In the genomic region with DNA sequence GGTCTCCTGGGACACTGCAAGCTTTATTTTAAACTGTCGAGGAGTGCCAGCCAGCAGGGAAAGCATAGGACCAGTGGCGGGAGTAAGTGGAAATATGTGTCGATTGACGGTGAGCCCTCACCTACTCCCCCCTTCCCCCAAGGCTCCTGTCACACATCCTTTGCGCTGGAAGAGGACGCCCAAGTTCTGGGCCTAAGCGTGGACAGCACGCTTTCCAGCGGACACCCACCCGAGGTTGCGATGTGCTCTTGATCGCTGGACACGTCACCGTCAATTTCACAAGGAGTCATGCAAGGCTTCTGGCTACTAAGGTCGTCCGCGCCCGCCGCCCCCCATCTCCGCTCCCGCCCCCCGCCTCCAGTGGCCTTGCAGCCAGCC, we compare ENCODE assay signal across 8 mouse cellular contexts. TPM values are rescaled to one million over a fixed set of nuclear protein-coding genes. Genes with fewer than 3 reads are reported as not detected.
DNase-seq lines count a peak whose midpoint lies in the region; ATAC-seq lines count a peak whose summit lies in the region.

No protein-coding gene starts in this region.

- peak overlapping the region; percentile 98 for H3K27ac ChIP-seq in forebrain, embryonic 10.5 days
- H3K27ac ChIP-seq in intestine, embryonic 15.5 days = no peak overlapping the region
- peak overlapping the region; percentile 99 for H3K27ac ChIP-seq in neural tube, embryonic 12.5 days

- peaks cover 3% of the 10 kb centered on the region for H3K36me3 ChIP-seq in forebrain, embryonic 10.5 days (replicated peaks)
- no peaks in the 10 kb centered on the region for H3K36me3 ChIP-seq in intestine, embryonic 15.5 days
- no peaks in the 10 kb centered on the region; the same call in 1 of the 2 replicates for H3K36me3 ChIP-seq in neural tube, embryonic 12.5 days

- H3K4me3 ChIP-seq in forebrain, embryonic 10.5 days = peak overlapping the region; percentile 80
- peak overlapping the region; percentile 57 for H3K4me3 ChIP-seq in intestine, embryonic 15.5 days (replicated peaks)
- peak overlapping the region; percentile 78 for H3K4me3 ChIP-seq in neural tube, embryonic 12.5 days

- H3K27me3 ChIP-seq in forebrain, embryonic 10.5 days (ENCODE audit: poor library complexity, severe bottlenecking) = peaks cover 56% of the 10 kb centered on the region
- peaks cover 58% of the 10 kb centered on the region for H3K27me3 ChIP-seq in intestine, embryonic 15.5 days (replicated peaks)
- H3K27me3 ChIP-seq in neural tube, embryonic 12.5 days (replicated peaks) = no peaks in the 10 kb centered on the region

- ATAC-seq in intestine, embryonic 15.5 days = peak; percentile 29; the same call in 1 of the 2 replicates
- peak; percentile 44 for ATAC-seq in neural tube, embryonic 12.5 days (ENCODE audit: low FRiP score, low read depth)

- H3K4me1 ChIP-seq in forebrain, embryonic 10.5 days = peaks cover 38% of the 10 kb centered on the region
- peaks cover 9% of the 10 kb centered on the region; the same call in 1 of the 2 replicates for H3K4me1 ChIP-seq in intestine, embryonic 15.5 days (replicated peaks)
- peaks cover 28% of the 10 kb centered on the region for H3K4me1 ChIP-seq in neural tube, embryonic 12.5 days

- peak overlapping the region; percentile 55; the same call in 1 of the 2 replicates for H3K9ac ChIP-seq in intestine, embryonic 15.5 days
- peak overlapping the region; percentile 89 for H3K9ac ChIP-seq in neural tube, embryonic 12.5 days

- WGBS in forebrain, embryonic 10.5 days = 1% methylated on average over 22 of the region's 22 CpGs
- 4% methylated on average over 20 of the region's 22 CpGs for WGBS in intestine, embryonic 15.5 days
- WGBS in neural tube, embryonic 12.5 days = under 1% methylated on average over 22 of the region's 22 CpGs

- peak overlapping the region; percentile 97 for H3K4me2 ChIP-seq in intestine, embryonic 15.5 days (replicated peaks)
- H3K4me2 ChIP-seq in neural tube, embryonic 12.5 days (replicated peaks) = peak overlapping the region; percentile 78

- peak; percentile 12 to 32 for DNase-seq in layer of hippocampus, adult 8-10 months (ENCODE audit: low spot score in 2 of 2)
- DNase-seq in layer of hippocampus, adult 18-20 months (ENCODE audit: low spot score in 2 of 2) = no peak
- DNase-seq in forebrain, embryonic 10.5 days (ENCODE audit: extremely low spot score, low spot score) = no peak
- no peak for DNase-seq in urinary bladder, postnatal 14 days (ENCODE audit: low spot score)
- no peak for DNase-seq in left cerebral cortex, postnatal 10 days (ENCODE audit: extremely low spot score in 1 of 2, low spot score in 2 of 2)
- no peak for DNase-seq in frontal cortex, adult 2 months (ENCODE audit: extremely low spot score in 1 of 2, low spot score in 1 of 2)

- intact Hi-C loops in left cerebral cortex, postnatal 10 days (cut with DNase I) = no loop called here

- H3K9me3 ChIP-seq in forebrain, embryonic 10.5 days = no peaks in the 10 kb centered on the region
- no peaks in the 10 kb centered on the region for H3K9me3 ChIP-seq in intestine, embryonic 15.5 days
- no peaks in the 10 kb centered on the region for H3K9me3 ChIP-seq in neural tube, embryonic 12.5 days

RNA-seq across cellular contexts. Expression of gene Arhgef7, which starts 0.3 kb away (rescaled TPM):
- total RNA-seq in layer of hippocampus, adult 8-10 months (2022) = 100 to 1,000 TPM; 103 to 127 (median 110) TPM
- 100 to 1,000 TPM; 107 to 109 TPM for total RNA-seq in layer of hippocampus, adult 18-20 months (2021)
- 54.6 and 56.9 TPM in 2 replicates for polyA plus RNA-seq in forebrain, embryonic 10.5 days (2016; fragmentation: Nextera tagmentation; extraction: Ambion mirVana)
- polyA plus RNA-seq in intestine, embryonic 15.5 days (2015; fragmentation: Nextera tagmentation; extraction: Ambion mirVana) = 27.7 and 28.4 TPM in 2 replicates
- 79.0 and 83.7 TPM in 2 replicates for polyA plus RNA-seq in neural tube, embryonic 12.5 days (2016; fragmentation: Nextera tagmentation; extraction: Ambion mirVana)
- total RNA-seq in left cerebral cortex, postnatal 10 days (2021) = 100 to 1,000 TPM; 182 to 189 TPM
- 85.1 and 92.8 TPM in 2 replicates for polyA plus RNA-seq in frontal cortex, adult 2 months (2012; rRNA removed)

RNA-seq across cellular contexts. Expression of gene 1700016D06Rik, which starts 26.4 kb away (rescaled TPM):
- total RNA-seq in layer of hippocampus, adult 8-10 months (2022) = not detected
- total RNA-seq in layer of hippocampus, adult 18-20 months (2021) = not detected
- polyA plus RNA-seq in forebrain, embryonic 10.5 days (2016; fragmentation: Nextera tagmentation; extraction: Ambion mirVana) = not detected in 2 replicates
- polyA plus RNA-seq in intestine, embryonic 15.5 days (2015; fragmentation: Nextera tagmentation; extraction: Ambion mirVana) = not detected in 2 replicates
- not detected in 2 replicates for polyA plus RNA-seq in neural tube, embryonic 12.5 days (2016; fragmentation: Nextera tagmentation; extraction: Ambion mirVana)
- total RNA-seq in left cerebral cortex, postnatal 10 days (2021) = not detected
- polyA plus RNA-seq in frontal cortex, adult 2 months (2012; rRNA removed) = not detected in 2 replicates

Comparison
In these comparisons a context has a peak if more than half of its experiments do, and no peak if none do; other contexts are left out.
1. DNase-seq: peak in layer of hippocampus, adult 8-10 months (2 of 2); none in layer of hippocampus, adult 18-20 months (0 of 2), forebrain, embryonic 10.5 days (single experiment), urinary bladder, postnatal 14 days (single experiment), left cerebral cortex, postnatal 10 days (0 of 2) and frontal cortex, adult 2 months (0 of 2).
2. Peak in every context shown above with its lines, with median percentiles within 50 percentile points of each other: H3K4me3 ChIP-seq.